Mouse (Mus musculus) pancreas, adult 10 weeks (tissue): Measurements from ENCODE around the gene Aldh1l1. TPM values are rescaled to one million over a fixed set of nuclear protein-coding genes. Genes with fewer than 3 reads are reported as not detected.

Experiments used
- polyA plus RNA-seq: library from polyadenylated mRNA; stranded (reverse); fragments of 350-450 nt; fragmentation: Illumina TruSeq; extraction: RNeasy Lipid Tissue Mini Kit (QIAGEN cat#74804); gene quantifications from one replicate; pipeline ENCODE4 v1.2.3, GENCODE M21; 2015; ENCODE audit warnings: low read depth, low replicate concordance; ENCODE audit not compliant: insufficient read depth

The Aldh1l1 gene
- polyA plus RNA-seq = 11.9 TPM

GRCm38 (mm10) chr6:90486176-90486921, at the start of gene Aldh1l1:
TSS of gene Aldh1l1 (plus strand) at chr6:90486427.

GRCm38 (mm10) chr6:90462181-90462706, 24.0 kb upstream of the Aldh1l1 start, which contains the start of gene Klf15:
TSS of gene Klf15 (plus strand) at chr6:90462576.

GRCm38 (mm10) chr6:90604533-90605297, 118.5 kb downstream of the Aldh1l1 start, which contains the start of gene Slc41a3:
TSS of gene Slc41a3 (plus strand) at chr6:90604725.

Other genes with a start within 250 kb of the Aldh1l1 start
- not detected for gene Vmn1r54, start 240.1 kb upstream of the Aldh1l1 start, polyA plus RNA-seq
- gene BC048671, start 185.2 kb upstream of the Aldh1l1 start, polyA plus RNA-seq = not detected
- gene Chst13, start 161.2 kb upstream of the Aldh1l1 start, polyA plus RNA-seq = not detected
- gene Uroc1, start 153.1 kb upstream of the Aldh1l1 start, polyA plus RNA-seq = not detected
- 4.5 TPM for gene Zxdc, start 116.9 kb upstream of the Aldh1l1 start, polyA plus RNA-seq
- 0.72 TPM for gene Cfap100, start 57.6 kb upstream of the Aldh1l1 start, polyA plus RNA-seq
- gene Klf15, start 23.9 kb upstream of the Aldh1l1 start, polyA plus RNA-seq = 29.6 TPM
- gene Slc41a3, start 118.3 kb downstream of the Aldh1l1 start, polyA plus RNA-seq = 0.92 TPM